ENCODE assay signal across 21 mouse cellular contexts in genomic region chr6:148338326-148338957, GRCm38 (mm10).
DNase-seq lines count a peak whose midpoint lies in the region; ATAC-seq and TF ChIP-seq lines count a peak whose summit lies in the region.
"Had no signal": no experiment of that assay in that cellular context is flagged by ENCODE, and none has a peak within 500 bp of the region (broad histone marks: within the 10 kb centered on the region; RNA-seq: fewer than 3 reads in every experiment).

No protein-coding gene starts in this region.

- intact Hi-C loops in left cerebral cortex, adult 2 months (cut with DNase I), result no loop called here

- TF ChIP-seq POLR2A in brain, embryonic 14.5 days (IDR thresholded peaks at IDR 0.05; ENCODE audit: borderline replicate concordance, extremely low read depth, insufficient read depth, insufficient read length, poor library complexity, severe bottlenecking), result no peak

- H3K4me3 ChIP-seq in left cerebral cortex, adult 2 months, result no peak overlapping the region
- no peak overlapping the region for H3K4me3 ChIP-seq in forebrain, embryonic 14.5 days (ENCODE audit: low read depth, low read length)
- no peak overlapping the region for H3K4me3 ChIP-seq in midbrain, embryonic 14.5 days (replicated peaks; ENCODE audit: low read depth, low read length)
- H3K4me3 ChIP-seq: embryonic facial prominence, embryonic 13.5 days; heart, adult 2 months; hindbrain, embryonic 13.5 days; neural tube, embryonic 15.5 days had no signal

- H3K4me2 ChIP-seq in forebrain, embryonic 14.5 days (ENCODE audit: low read length), result no peak overlapping the region
- H3K4me2 ChIP-seq in midbrain, embryonic 14.5 days (ENCODE audit: low read length), result no peak overlapping the region
- H3K4me2 ChIP-seq: embryonic facial prominence, embryonic 13.5 days; hindbrain, embryonic 13.5 days; neural tube, embryonic 15.5 days had no signal

- H3K27ac ChIP-seq in left cerebral cortex, adult 2 months, result peak overlapping the region; percentile 10; the same call in 1 of the 2 replicates
- H3K27ac ChIP-seq in forebrain, embryonic 14.5 days (ENCODE audit: low read depth, low read length), result no peak overlapping the region
- H3K27ac ChIP-seq in midbrain, embryonic 14.5 days (replicated peaks; ENCODE audit: low read depth, low read length), result no peak overlapping the region
- H3K27ac ChIP-seq: embryonic facial prominence, embryonic 13.5 days; heart, adult 2 months; hindbrain, embryonic 13.5 days; kidney, postnatal 0 days; macrophage; neural tube, embryonic 15.5 days; stomach, postnatal 0 days had no signal

- H3K9ac ChIP-seq in forebrain, embryonic 14.5 days (ENCODE audit: low read length), result no peak overlapping the region
- H3K9ac ChIP-seq in midbrain, embryonic 14.5 days (replicated peaks; ENCODE audit: low read length), result no peak overlapping the region
- H3K9ac ChIP-seq: embryonic facial prominence, embryonic 13.5 days; hindbrain, embryonic 13.5 days; neural tube, embryonic 15.5 days had no signal

- peak; percentile 72 for ATAC-seq in forebrain, embryonic 14.5 days
- ATAC-seq in midbrain, embryonic 14.5 days (ENCODE audit: low FRiP score, low TSS enrichment), result no peak; the same call in 1 of the 2 replicates
- no peak for ATAC-seq in erythroid progenitor cell, adult 5-6 weeks (replicated peaks; ENCODE audit: low FRiP score, poor library complexity, severe bottlenecking)

- whole genome bisulfite sequencing in forebrain, embryonic 14.5 days, result 13% methylated on average over 3 of the region's 3 CpGs
- WGBS in midbrain, embryonic 14.5 days, result 19% methylated on average over 3 of the region's 3 CpGs

- H3K4me1 ChIP-seq in forebrain, embryonic 14.5 days (ENCODE audit: control insufficient read depth, insufficient read depth, low read length), result peaks cover 4% of the 10 kb centered on the region; the same call in 1 of the 2 replicates
- H3K4me1 ChIP-seq in midbrain, embryonic 14.5 days (ENCODE audit: control insufficient read depth, insufficient read depth, low read length), result no peaks in the 10 kb centered on the region
- H3K4me1 ChIP-seq: embryonic facial prominence, embryonic 13.5 days; hindbrain, embryonic 13.5 days; neural tube, embryonic 15.5 days had no signal

- no peaks in the 10 kb centered on the region for H3K27me3 ChIP-seq in forebrain, embryonic 14.5 days (replicated peaks; ENCODE audit: control insufficient read depth, insufficient read depth, low read length)
- H3K27me3 ChIP-seq in midbrain, embryonic 14.5 days (ENCODE audit: control insufficient read depth, insufficient read depth, low read length), result no peaks in the 10 kb centered on the region
- H3K27me3 ChIP-seq: CH12.LX; embryonic facial prominence, embryonic 13.5 days; hindbrain, embryonic 13.5 days; neural tube, embryonic 15.5 days had no signal

- no peak for DNase-seq in left cerebral cortex, adult 2 months (ENCODE audit: extremely low spot score in 1 of 2, low spot score in 2 of 2)
- DNase-seq in left cerebral cortex, adult 11 months (ENCODE audit: low spot score), result no peak
- peak; percentile 78 for DNase-seq in brain, embryonic 14.5 days (ENCODE audit: low read depth)
- DNase-seq in forebrain, embryonic 14.5 days (ENCODE audit: low spot score), result peak; percentile 55
- peak; percentile 41 for DNase-seq in midbrain, embryonic 14.5 days
- no peak for DNase-seq in T-cell, adult 2 months (ENCODE audit: low spot score)
- no peak for DNase-seq in right cerebral cortex, postnatal 4 days
- DNase-seq: adrenal gland, postnatal 25 days; B cell, adult 2 months; cerebellum, adult 9-10 months; gastrocnemius, postnatal 25 days; heart, adult 2 months; kidney, adult 18-20 months had no signal

- no peaks in the 10 kb centered on the region for H3K36me3 ChIP-seq in forebrain, embryonic 14.5 days (ENCODE audit: control insufficient read depth, insufficient read depth, low read length)
- no peaks in the 10 kb centered on the region for H3K36me3 ChIP-seq in midbrain, embryonic 14.5 days (ENCODE audit: control insufficient read depth, insufficient read depth, low read length)
- H3K36me3 ChIP-seq: embryonic facial prominence, embryonic 13.5 days; hindbrain, embryonic 13.5 days had no signal

- H3K9me3 ChIP-seq in forebrain, embryonic 14.5 days (replicated peaks; ENCODE audit: control insufficient read depth, low read length), result no peaks in the 10 kb centered on the region
- no peaks in the 10 kb centered on the region for H3K9me3 ChIP-seq in midbrain, embryonic 14.5 days (ENCODE audit: control insufficient read depth, low read length)
- H3K9me3 ChIP-seq: embryonic facial prominence, embryonic 13.5 days; hindbrain, embryonic 13.5 days; neural tube, embryonic 15.5 days had no signal

- TF ChIP-seq CTCF in left cerebral cortex, adult 2 months (IDR thresholded peaks at IDR 0.05), result no peak
- TF ChIP-seq CTCF in brain, embryonic 14.5 days (IDR thresholded peaks at IDR 0.05; ENCODE audit: borderline replicate concordance, extremely low read depth, insufficient read depth, insufficient read length), result no peak

Comparison
In these comparisons a context has a peak if more than half of its experiments do, and no peak if none do; other contexts are left out.
1. DNase-seq: peak in brain, embryonic 14.5 days (single experiment), forebrain, embryonic 14.5 days (single experiment) and midbrain, embryonic 14.5 days (single experiment); none in left cerebral cortex, adult 2 months (0 of 2), left cerebral cortex, adult 11 months (single experiment), T-cell, adult 2 months (single experiment) and right cerebral cortex, postnatal 4 days (single experiment).